Mouse (Mus musculus) myocyte (in vitro differentiated cells): Measurements from ENCODE around the gene Naga.

ENCODE experiments used
- CEBPB ChIP-seq: IDR thresholded peaks from 2 replicates; pipeline ENCODE4 v1.6.1; 2011; ENCODE audit warnings: mild to moderate bottlenecking, moderate library complexity; ENCODE audit not compliant: poor library complexity, insufficient read depth, severe bottlenecking
- POLR2A ChIP-seq: IDR thresholded peaks from one replicate; pipeline ENCODE4 v1.6.1; 2011; ENCODE audit warnings: low read depth, mild to moderate bottlenecking, control low read depth, moderate library complexity; ENCODE audit not compliant: insufficient read length
- POLR2AphosphoS2 ChIP-seq: IDR thresholded peaks from one replicate; pipeline ENCODE4 v1.6.1; 2011; ENCODE audit warnings: low read depth, control low read depth; ENCODE audit not compliant: insufficient read length
- TCF12 ChIP-seq: IDR thresholded peaks from one replicate; pipeline ENCODE4 v1.6.1; 2011; ENCODE audit warnings: mild to moderate bottlenecking, control low read depth; ENCODE audit not compliant: poor library complexity, insufficient read depth, severe bottlenecking
- TCF3 ChIP-seq: IDR thresholded peaks from one replicate; pipeline ENCODE4 v1.6.1; 2011; ENCODE audit warnings: low read depth, control low read depth; ENCODE audit not compliant: insufficient read length

GRCm38 (mm10) chr15:82350349-82350748 lies 11.6 kb upstream of the Naga start:
- TF ChIP-seq TCF12: no peak
- no peak for TF ChIP-seq POLR2A
- TF ChIP-seq POLR2AphosphoS2: peak; percentile 91
- no peak for TF ChIP-seq TCF3
- no peak for TF ChIP-seq CEBPB
